Mouse (Mus musculus): Measurements from ENCODE around the gene Otud7a. TPM values are rescaled to one million over a fixed set of nuclear protein-coding genes. Genes with fewer than 3 reads are reported as not detected.

The Otud7a gene
- total and polyA plus RNA-seq, 3 experiments, result 0.06 TPM; not detected in 2

GRCm38 (mm10) chr7:63768398-63769029 is 324.0 kb downstream of the Otud7a start:
- H3K4me3 ChIP-seq, result no peak overlapping the region
- H3K27me3 ChIP-seq (ENCODE audit: control insufficient read depth, insufficient read depth, low read length), result no peaks in the 10 kb centered on the region
- H3K36me3 ChIP-seq (ENCODE audit: control insufficient read depth, insufficient read depth, low read length), result no peaks in the 10 kb centered on the region
- intact Hi-C loops (cut with DNase I), result no loop called here
- TF ChIP-seq EP300 (IDR thresholded peaks at IDR 0.05; ENCODE audit: insufficient read depth, low read depth, low read length) (no peak), CTCF (IDR thresholded peaks at IDR 0.05) (no peak), POLR2A (IDR thresholded peaks at IDR 0.05; ENCODE audit: insufficient read depth, low read depth, low read length) (no peak)
- no peaks in the 10 kb centered on the region for H3K79me2 ChIP-seq (replicated peaks; ENCODE audit: control insufficient read depth, insufficient read depth, low read length)
- no peak overlapping the region for H3K9ac ChIP-seq (ENCODE audit: low read depth, low read length)
- no peak overlapping the region for H3K27ac ChIP-seq
- no peak for DNase-seq
- 56% methylated on average over 5 of the region's 5 CpGs for WGBS
- H3K4me1 ChIP-seq (ENCODE audit: control insufficient read depth, insufficient read depth, low read length), result no peaks in the 10 kb centered on the region

GRCm38 (mm10) chr7:63773268-63773667 is 328.7 kb downstream of the Otud7a start:
- H3K4me1 ChIP-seq (ENCODE audit: control insufficient read depth, insufficient read depth, low read length), result no peaks in the 10 kb centered on the region
- H3K79me2 ChIP-seq (replicated peaks; ENCODE audit: control insufficient read depth, insufficient read depth, low read length), result no peaks in the 10 kb centered on the region
- no peak for TF ChIP-seq CTCF (IDR thresholded peaks at IDR 0.05)
- TF ChIP-seq POLR2A (IDR thresholded peaks at IDR 0.05; ENCODE audit: insufficient read depth, low read depth, low read length), result no peak
- no peak for TF ChIP-seq EP300 (IDR thresholded peaks at IDR 0.05; ENCODE audit: insufficient read depth, low read depth, low read length)
- intact Hi-C loops (cut with DNase I), result no loop called here
- WGBS, result 100% methylated on average over 1 of the region's 1 CpGs
- no peaks in the 10 kb centered on the region for H3K36me3 ChIP-seq (ENCODE audit: control insufficient read depth, insufficient read depth, low read length)
- no peaks in the 10 kb centered on the region for H3K27me3 ChIP-seq (ENCODE audit: control insufficient read depth, insufficient read depth, low read length)
- no peak overlapping the region for H3K9ac ChIP-seq (ENCODE audit: low read depth, low read length)
- no peak for DNase-seq
- no peak overlapping the region for H3K27ac ChIP-seq
- no peak overlapping the region for H3K4me3 ChIP-seq

- no peak for TF ChIP-seq EP300 (IDR thresholded peaks at IDR 0.05; ENCODE audit: insufficient read depth, low read depth, low read length)
- TF ChIP-seq CTCF (IDR thresholded peaks at IDR 0.05), result no peak
- no peak for TF ChIP-seq POLR2A (IDR thresholded peaks at IDR 0.05; ENCODE audit: insufficient read depth, low read depth, low read length)
- Histone ChIP-seq H3K79me2 (replicated peaks; ENCODE audit: control insufficient read depth, insufficient read depth, low read length) (no peaks in the 10 kb centered on the region), H3K27me3 (ENCODE audit: control insufficient read depth, insufficient read depth, low read length) (no peaks in the 10 kb centered on the region), H3K27ac (no peak overlapping the region), H3K9ac (ENCODE audit: low read depth, low read length) (no peak overlapping the region), H3K4me1 (ENCODE audit: control insufficient read depth, insufficient read depth, low read length) (no peaks in the 10 kb centered on the region), H3K4me3 (no peak overlapping the region), H3K36me3 (ENCODE audit: control insufficient read depth, insufficient read depth, low read length) (no peaks in the 10 kb centered on the region)
- intact Hi-C loops (cut with DNase I), result no loop called here
- 63% methylated on average over 1 of the region's 1 CpGs for WGBS
- DNase-seq, result no peak
Observed at GRCm38 (mm10) chr7:63774291-63774690, 329.7 kb downstream of the Otud7a start.

GRCm38 (mm10) chr7:63777328-63777727 is 332.8 kb downstream of the Otud7a start:
- H3K27me3 ChIP-seq (ENCODE audit: control insufficient read depth, insufficient read depth, low read length), result no peaks in the 10 kb centered on the region
- WGBS, result 76% methylated on average over 4 of the region's 4 CpGs
- DNase-seq, result no peak
- H3K36me3 ChIP-seq (ENCODE audit: control insufficient read depth, insufficient read depth, low read length), result no peaks in the 10 kb centered on the region
- intact Hi-C loops (cut with DNase I), result no loop called here
- TF ChIP-seq POLR2A (IDR thresholded peaks at IDR 0.05; ENCODE audit: insufficient read depth, low read depth, low read length) (no peak), EP300 (IDR thresholded peaks at IDR 0.05; ENCODE audit: insufficient read depth, low read depth, low read length) (no peak), CTCF (IDR thresholded peaks at IDR 0.05) (no peak)
- H3K79me2 ChIP-seq (replicated peaks; ENCODE audit: control insufficient read depth, insufficient read depth, low read length), result no peaks in the 10 kb centered on the region
- H3K27ac ChIP-seq, result no peak overlapping the region
- H3K4me1 ChIP-seq (ENCODE audit: control insufficient read depth, insufficient read depth, low read length), result no peaks in the 10 kb centered on the region
- no peak overlapping the region for H3K4me3 ChIP-seq
- no peak overlapping the region for H3K9ac ChIP-seq (ENCODE audit: low read depth, low read length)

GRCm38 (mm10) chr7:63780821-63781220 is 336.3 kb downstream of the Otud7a start:
- H3K9ac ChIP-seq (ENCODE audit: low read depth, low read length), result no peak overlapping the region
- no peak for DNase-seq
- no peaks in the 10 kb centered on the region for H3K4me1 ChIP-seq (ENCODE audit: control insufficient read depth, insufficient read depth, low read length)
- WGBS, result 78% methylated on average over 3 of the region's 3 CpGs
- no peak for TF ChIP-seq CTCF (IDR thresholded peaks at IDR 0.05)
- no peaks in the 10 kb centered on the region for H3K36me3 ChIP-seq (ENCODE audit: control insufficient read depth, insufficient read depth, low read length)
- H3K79me2 ChIP-seq (replicated peaks; ENCODE audit: control insufficient read depth, insufficient read depth, low read length), result no peaks in the 10 kb centered on the region
- no peak overlapping the region for H3K4me3 ChIP-seq
- no peaks in the 10 kb centered on the region for H3K27me3 ChIP-seq (ENCODE audit: control insufficient read depth, insufficient read depth, low read length)
- intact Hi-C loops (cut with DNase I), result no loop called here
- no peak overlapping the region for H3K27ac ChIP-seq

GRCm38 (mm10) chr7:63789743-63790142 is 345.2 kb downstream of the Otud7a start:
- Histone ChIP-seq H3K27ac (no peak overlapping the region), H3K36me3 (ENCODE audit: control insufficient read depth, insufficient read depth, low read length) (no peaks in the 10 kb centered on the region), H3K4me3 (no peak overlapping the region), H3K4me1 (ENCODE audit: control insufficient read depth, insufficient read depth, low read length) (no peaks in the 10 kb centered on the region), H3K79me2 (replicated peaks; ENCODE audit: control insufficient read depth, insufficient read depth, low read length) (no peaks in the 10 kb centered on the region), H3K9ac (ENCODE audit: low read depth, low read length) (no peak overlapping the region), H3K27me3 (ENCODE audit: control insufficient read depth, insufficient read depth, low read length) (no peaks in the 10 kb centered on the region)
- TF ChIP-seq POLR2A (IDR thresholded peaks at IDR 0.05; ENCODE audit: insufficient read depth, low read depth, low read length) (no peak), CTCF (IDR thresholded peaks at IDR 0.05) (no peak), EP300 (IDR thresholded peaks at IDR 0.05; ENCODE audit: insufficient read depth, low read depth, low read length) (no peak)
- intact Hi-C loops (cut with DNase I), result no loop called here
- WGBS, result 88% methylated on average over 5 of the region's 5 CpGs
- no peak for DNase-seq

Data from heart, adult 2 months (tissue).